Mouse (Mus musculus): ENCODE measurements at regions not wholly inside any gene's neighbourhood (a gene's known extent, or its start where the extent isn't known, plus 50 kb on each side); places are given as distances from the start of the nearest gene placed in this dataset.
A peak's percentile ranks its signal among the peaks of the same experiment; 100 is the strongest.

GRCm38 (mm10) chr4:53319051-53319450 is 121.2 kb upstream of the Slc44a1 start:
- no peak for DNase-seq

GRCm38 (mm10) chr4:53318181-53318580 is 122.0 kb upstream of the Slc44a1 start:
- no peak for DNase-seq

- no peak for DNase-seq
These were observed 122.8 kb upstream of the Slc44a1 start for GRCm38 (mm10) chr4:53317453-53317824.

GRCm38 (mm10) chr4:53316796-53317452 is 123.3 kb upstream of the Slc44a1 start:
- no peak for DNase-seq

GRCm38 (mm10) chr4:53315876-53316762 is 124.1 kb upstream of the Slc44a1 start:
- no peak for DNase-seq

- DNase-seq, result peak; percentile 66 to 72
These were observed 124.9 kb upstream of the Slc44a1 start for GRCm38 (mm10) chr4:53315121-53315875.

GRCm38 (mm10) chr4:53314076-53314475 is 126.1 kb upstream of the Slc44a1 start:
- no peak for DNase-seq

GRCm38 (mm10) chr4:53307121-53307520 is 133.1 kb upstream of the Slc44a1 start:
- DNase-seq, result no peak

GRCm38 (mm10) chr4:53304782-53305385 is 135.3 kb upstream of the Slc44a1 start:
- DNase-seq, result no peak

- no peak for DNase-seq
These were observed 135.9 kb upstream of the Slc44a1 start for GRCm38 (mm10) chr4:53304290-53304654.

GRCm38 (mm10) chr4:53303621-53304289 is 136.5 kb upstream of the Slc44a1 start:
- DNase-seq, result no peak

- no peak for DNase-seq
These were observed 138.3 kb upstream of the Abca1 start for GRCm38 (mm10) chr4:53297975-53298374.

GRCm38 (mm10) chr4:53292606-53293005 is 132.9 kb upstream of the Abca1 start:
- no peak for DNase-seq

- no peak for DNase-seq
These were observed 118.2 kb upstream of the Abca1 start for GRCm38 (mm10) chr4:53277741-53278525.

GRCm38 (mm10) chr4:53270433-53270832 is 110.7 kb upstream of the Abca1 start:
- DNase-seq, result no peak

- DNase-seq, result no peak
These were observed 110.3 kb upstream of the Abca1 start for GRCm38 (mm10) chr4:53269999-53270398.

- DNase-seq, result no peak
These were observed 109.7 kb upstream of the Abca1 start for GRCm38 (mm10) chr4:53269251-53269842.

- DNase-seq, result no peak
These were observed 105.2 kb upstream of the Abca1 start for GRCm38 (mm10) chr4:53264901-53265300.

- DNase-seq, result no peak
These were observed 104.8 kb upstream of the Abca1 start for GRCm38 (mm10) chr4:53264501-53264900.

- DNase-seq, result peak; percentile 97
These were observed 104.1 kb upstream of the Abca1 start for GRCm38 (mm10) chr4:53263776-53264175.

GRCm38 (mm10) chr4:53262466-53262865 is 102.8 kb upstream of the Abca1 start:
- DNase-seq, result no peak
